Mouse (Mus musculus): ENCODE results near the gene Aspn.

- TF ChIP-seq POLR2A (IDR thresholded peaks at IDR 0.05; ENCODE audit: control insufficient read depth, low read depth, low read length): no peak
- no peak for TF ChIP-seq CTCF (IDR thresholded peaks at IDR 0.05; ENCODE audit: control insufficient read depth, insufficient read depth, insufficient replicate concordance, low read depth, low read length)
These were observed 63.5 kb downstream of the Aspn start, which contains the start of gene Ogn for GRCm38 (mm10) chr13:49607714-49608113.
